Mouse (Mus musculus) cortical plate, adult 2 months (tissue): ENCODE measurements at regions not wholly inside any gene's neighbourhood (a gene's known extent, or its start where the extent isn't known, plus 50 kb on each side); places are given as distances from the start of the nearest gene placed in this dataset.
"Not testable (repeated sequence)": the region's sequence is repeated elsewhere in the genome, so short reads cannot be mapped to it uniquely, and the experiment has no call there.

Experiments
- H3K27ac ChIP-seq: fragments of 200-500 bp; 2 replicates; pipeline ENCODE4 v1.5.1; 2012; ENCODE audit warnings: low read length, control low read depth, inconsistent platforms; ENCODE audit not compliant: insufficient read depth
- H3K4me1 ChIP-seq: fragments of 200-500 bp; 2 replicates; pipeline ENCODE4 v1.6.1; 2011; ENCODE audit warnings: low read length; ENCODE audit not compliant: control insufficient read depth, insufficient read depth
- H3K4me3 ChIP-seq: fragments of 200-500 bp; 2 replicates; pipeline ENCODE4 v1.5.1; 2011; ENCODE audit warnings: mild to moderate bottlenecking, low read length, control low read depth; ENCODE audit not compliant: insufficient read depth
- CTCF ChIP-seq: fragments of 200-500 bp; IDR thresholded peaks from 2 replicates; pipeline ENCODE4 v1.5.1; 2011; ENCODE audit warnings: mild to moderate bottlenecking, control low read depth, low read length; ENCODE audit not compliant: insufficient read depth; ENCODE audit errors: extremely low read depth
- POLR2A ChIP-seq: fragments of 200-500 bp; IDR thresholded peaks from 2 replicates; pipeline ENCODE4 v1.6.1; 2011; ENCODE audit warnings: mild to moderate bottlenecking, low read length, control low read depth; ENCODE audit not compliant: insufficient read depth; ENCODE audit errors: extremely low read depth

- Histone ChIP-seq H3K27ac (no peak overlapping the region), H3K4me3 (no peak overlapping the region), H3K4me1 (peaks cover 4% of the 10 kb centered on the region; the same call in 1 of the 2 replicates)
- TF ChIP-seq CTCF (no peak), POLR2A (no peak)
Observed at GRCm38 (mm10) chr12:8412125-8412524, 87.7 kb downstream of the Rhob start.

- Histone ChIP-seq H3K4me3 (no peak overlapping the region), H3K27ac (no peak overlapping the region)
- TF ChIP-seq POLR2A = 0 out of 2 replicates have a peak, but pooled peaks have one; percentile 8
- no peak for TF ChIP-seq CTCF
Observed at GRCm38 (mm10) chr12:8410410-8411341, 89.1 kb downstream of the Rhob start.

GRCm38 (mm10) chr12:8402084-8402483 is 88.9 kb downstream of the Hs1bp3 start:
- H3K27ac ChIP-seq = no peak overlapping the region
- no peak overlapping the region for H3K4me3 ChIP-seq
- TF ChIP-seq POLR2A (no peak), CTCF (no peak)
- H3K4me1 ChIP-seq = no peaks in the 10 kb centered on the region

More at GRCm38 (mm10) chr12:8410410-8411341, 89.1 kb downstream of the Rhob start:
- peaks cover 4% of the 10 kb centered on the region; the same call in 1 of the 2 replicates for H3K4me1 ChIP-seq

GRCm38 (mm10) chr12:8401376-8401775 is 88.1 kb downstream of the Hs1bp3 start:
- no peak overlapping the region for H3K27ac ChIP-seq
- H3K4me1 ChIP-seq = no peaks in the 10 kb centered on the region
- TF ChIP-seq POLR2A (no peak), CTCF (no peak)
- no peak overlapping the region for H3K4me3 ChIP-seq

- Histone ChIP-seq H3K4me3 (no peak overlapping the region), H3K27ac (no peak overlapping the region; the same call in 1 of the 2 replicates), H3K4me1 (0 out of 2 replicates have a peak, but pooled peaks cover 1% of the 10 kb centered on the region)
- TF ChIP-seq CTCF (no peak), POLR2A (no peak)
Observed at GRCm38 (mm10) chr12:8400345-8401130, 87.3 kb downstream of the Hs1bp3 start.

GRCm38 (mm10) chr12:8398852-8399251 is 85.6 kb downstream of the Hs1bp3 start:
- Histone ChIP-seq H3K27ac (no peak overlapping the region), H3K4me3 (no peak overlapping the region), H3K4me1 (0 out of 2 replicates have a peak, but pooled peaks cover 1% of the 10 kb centered on the region)
- TF ChIP-seq CTCF (no peak), POLR2A (no peak)

- H3K4me3 ChIP-seq = not testable (repeated sequence)
Observed at GRCm38 (mm10) chr12:8396408-8396807, 83.2 kb downstream of the Hs1bp3 start.

GRCm38 (mm10) chr12:8394894-8395297 is 81.7 kb downstream of the Hs1bp3 start:
- Histone ChIP-seq H3K27ac (no peak overlapping the region), H3K4me1 (0 out of 2 replicates have a peak, but pooled peaks cover 1% of the 10 kb centered on the region), H3K4me3 (no peak overlapping the region)
- TF ChIP-seq POLR2A = no peak
- no peak for TF ChIP-seq CTCF

More at GRCm38 (mm10) chr12:8396408-8396807, 83.2 kb downstream of the Hs1bp3 start:
- not testable (repeated sequence) for H3K4me1 ChIP-seq, H3K27ac ChIP-seq

- Histone ChIP-seq H3K4me1 (0 out of 2 replicates have a peak, but pooled peaks cover 1% of the 10 kb centered on the region), H3K4me3 (no peak overlapping the region), H3K27ac (no peak overlapping the region)
- TF ChIP-seq POLR2A = no peak
- no peak for TF ChIP-seq CTCF
Observed at GRCm38 (mm10) chr12:8393976-8394375, 80.7 kb downstream of the Hs1bp3 start.
